Mouse (Mus musculus): Measurements from ENCODE around the gene Cmss1.

- TF ChIP-seq GATA1 (IDR thresholded peaks at IDR 0.05; ENCODE audit: low read length) (no peak), TAL1 (IDR thresholded peaks at IDR 0.05; ENCODE audit: low read length) (no peak)
Observed at GRCm38 (mm10) chr16:57490691-57491090, 116.0 kb downstream of the Cmss1 start.
